Mouse (Mus musculus) neural tube, embryonic 13.5 days (tissue): ENCODE measurements around the gene Ermp1. TPM values are rescaled to one million over a fixed set of nuclear protein-coding genes. Genes with fewer than 3 reads are reported as not detected.

Source experiments
- ATAC-seq: fragments of 200-750 bp; cut with Nextera tagmentation; 2 replicates; pipeline ENCODE4 v1.8.0; 2017; ENCODE audit warnings: low read depth, mild to moderate bottlenecking, moderate TSS enrichment, moderate library complexity
- H3K27ac ChIP-seq: fragments of 300-500 bp; sonication (generic); replicated peaks from 2 replicates; pipeline ENCODE4 v1.5.1; 2015; ENCODE audit warnings: moderate library complexity, mild to moderate bottlenecking, inconsistent platforms
- H3K27me3 ChIP-seq: fragments of 300-500 bp; sonication (generic); 2 replicates; pipeline ENCODE4 v1.6.1; 2015; ENCODE audit warnings: mild to moderate bottlenecking, inconsistent platforms
- H3K36me3 ChIP-seq: fragments of 300-500 bp; sonication (generic); 2 replicates; pipeline ENCODE4 v1.6.1; 2015; ENCODE audit warnings: mild to moderate bottlenecking, inconsistent platforms
- H3K4me1 ChIP-seq: fragments of 300-500 bp; sonication (generic); replicated peaks from 2 replicates; pipeline ENCODE4 v1.6.1; 2015; ENCODE audit warnings: inconsistent platforms
- H3K4me2 ChIP-seq: fragments of 300-500 bp; sonication (generic); 2 replicates; pipeline ENCODE4 v1.6.1; 2015; ENCODE audit warnings: inconsistent platforms, mild to moderate bottlenecking, moderate library complexity
- H3K4me3 ChIP-seq: fragments of 300-500 bp; sonication (generic); 2 replicates; pipeline ENCODE4 v1.5.1; 2015; ENCODE audit warnings: mild to moderate bottlenecking, inconsistent platforms
- H3K9ac ChIP-seq: fragments of 300-500 bp; sonication (generic); 2 replicates; pipeline ENCODE4 v1.6.1; 2015; ENCODE audit warnings: moderate library complexity, mild to moderate bottlenecking, inconsistent platforms
- H3K9me3 ChIP-seq: fragments of 300-500 bp; sonication (generic); 2 replicates; pipeline ENCODE4 v1.6.1; 2016; ENCODE audit warnings: inconsistent platforms
- WGBS: fragments of 180-500 bp; shearing (Covaris S2); methylation state at CpG from one replicate; pipeline ENCODE4 v1.1.7; 2015; 5-methylcytosine and 5-hydroxymethylcytosine counted together
- polyA plus RNA-seq: library from polyadenylated mRNA; unstranded; fragments of >200 nt; fragmentation: Nextera tagmentation; extraction: Ambion mirVana; gene quantifications from 2 replicates; pipeline ENCODE4 v1.2.1, GENCODE M21; 2015

Gene Ermp1
- polyA plus RNA-seq, 1 experiment from 2014 or later, result 10.8 TPM

GRCm38 (mm10) chr19:29658836-29659235, 10.6 kb upstream of the Ermp1 start:
- Histone ChIP-seq H3K4me2 (no peak overlapping the region), H3K36me3 (no peaks in the 10 kb centered on the region), H3K27me3 (no peaks in the 10 kb centered on the region), H3K4me1 (no peaks in the 10 kb centered on the region; the same call in 1 of the 2 replicates), H3K9me3 (no peaks in the 10 kb centered on the region), H3K9ac (no peak overlapping the region), H3K4me3 (no peak overlapping the region), H3K27ac (no peak overlapping the region)
- 89% methylated on average over 4 of the region's 4 CpGs for WGBS
- ATAC-seq, result no peak

GRCm38 (mm10) chr19:29657558-29657957, 9.3 kb upstream of the Ermp1 start:
- no peak overlapping the region for H3K27ac ChIP-seq
- H3K9me3 ChIP-seq, result no peaks in the 10 kb centered on the region
- WGBS, result 90% methylated on average over 2 of the region's 2 CpGs
- no peak for ATAC-seq
- H3K36me3 ChIP-seq, result no peaks in the 10 kb centered on the region
- H3K9ac ChIP-seq, result no peak overlapping the region
- no peak overlapping the region for H3K4me3 ChIP-seq
- H3K27me3 ChIP-seq, result no peaks in the 10 kb centered on the region
- no peaks in the 10 kb centered on the region; the same call in 1 of the 2 replicates for H3K4me1 ChIP-seq
- H3K4me2 ChIP-seq, result no peak overlapping the region

GRCm38 (mm10) chr19:29657033-29657432, 8.8 kb upstream of the Ermp1 start:
- 61% methylated on average over 3 of the region's 3 CpGs for WGBS
- Histone ChIP-seq H3K36me3 (no peaks in the 10 kb centered on the region), H3K27me3 (no peaks in the 10 kb centered on the region), H3K4me1 (no peaks in the 10 kb centered on the region; the same call in 1 of the 2 replicates), H3K9me3 (no peaks in the 10 kb centered on the region), H3K4me3 (no peak overlapping the region), H3K4me2 (no peak overlapping the region), H3K9ac (no peak overlapping the region), H3K27ac (no peak overlapping the region)
- ATAC-seq, result no peak

GRCm38 (mm10) chr19:29656620-29657019, 8.4 kb upstream of the Ermp1 start:
- H3K4me2 ChIP-seq, result no peak overlapping the region
- no peak for ATAC-seq
- 84% methylated on average over 5 of the region's 5 CpGs for WGBS

GRCm38 (mm10) chr19:29656029-29656428, 7.8 kb upstream of the Ermp1 start:
- WGBS, result 89% methylated on average over 4 of the region's 4 CpGs
- no peak overlapping the region for H3K4me2 ChIP-seq

More at GRCm38 (mm10) chr19:29656620-29657019, 8.4 kb upstream of the Ermp1 start:
- H3K27me3 ChIP-seq, result no peaks in the 10 kb centered on the region
- H3K4me3 ChIP-seq, result no peak overlapping the region
- no peaks in the 10 kb centered on the region; the same call in 1 of the 2 replicates for H3K4me1 ChIP-seq
- no peaks in the 10 kb centered on the region for H3K36me3 ChIP-seq
- H3K27ac ChIP-seq, result no peak overlapping the region
- H3K9ac ChIP-seq, result no peak overlapping the region
- no peaks in the 10 kb centered on the region for H3K9me3 ChIP-seq

GRCm38 (mm10) chr19:29655148-29655547, 6.9 kb upstream of the Ermp1 start:
- H3K9me3 ChIP-seq, result no peaks in the 10 kb centered on the region
- no peak overlapping the region for H3K4me3 ChIP-seq
- H3K4me1 ChIP-seq, result no peaks in the 10 kb centered on the region; the same call in 1 of the 2 replicates
- H3K27ac ChIP-seq, result no peak overlapping the region
- no peak overlapping the region for H3K4me2 ChIP-seq
- no peaks in the 10 kb centered on the region for H3K36me3 ChIP-seq
- no peak for ATAC-seq
- 11% methylated on average over 6 of the region's 6 CpGs for WGBS
- no peak overlapping the region for H3K9ac ChIP-seq
- no peaks in the 10 kb centered on the region for H3K27me3 ChIP-seq

More at GRCm38 (mm10) chr19:29656029-29656428, 7.8 kb upstream of the Ermp1 start:
- Histone ChIP-seq H3K9ac (no peak overlapping the region), H3K4me3 (no peak overlapping the region), H3K27ac (no peak overlapping the region), H3K9me3 (no peaks in the 10 kb centered on the region), H3K27me3 (no peaks in the 10 kb centered on the region), H3K36me3 (no peaks in the 10 kb centered on the region), H3K4me1 (no peaks in the 10 kb centered on the region; the same call in 1 of the 2 replicates)
- no peak for ATAC-seq

GRCm38 (mm10) chr19:29653768-29654265, 5.6 kb upstream of the Ermp1 start:
- no peak overlapping the region for H3K9ac ChIP-seq
- 87% methylated on average over 9 of the region's 9 CpGs for WGBS

GRCm38 (mm10) chr19:29649683-29650082, 1.5 kb upstream of the Ermp1 start:
- peaks cover 5% of the 10 kb centered on the region; the same call in 1 of the 2 replicates for H3K36me3 ChIP-seq
- peaks cover 5% of the 10 kb centered on the region for H3K4me1 ChIP-seq
- H3K9ac ChIP-seq, result no peak overlapping the region
- no peak overlapping the region for H3K4me2 ChIP-seq
- H3K27me3 ChIP-seq, result no peaks in the 10 kb centered on the region
- no peaks in the 10 kb centered on the region for H3K9me3 ChIP-seq
- H3K4me3 ChIP-seq, result no peak overlapping the region
- no peak for ATAC-seq
- H3K27ac ChIP-seq, result no peak overlapping the region
- WGBS, result 85% methylated on average over 1 of the region's 1 CpGs

More at GRCm38 (mm10) chr19:29653768-29654265, 5.6 kb upstream of the Ermp1 start:
- H3K27ac ChIP-seq, result no peak overlapping the region
- H3K9me3 ChIP-seq, result no peaks in the 10 kb centered on the region
- no peaks in the 10 kb centered on the region for H3K36me3 ChIP-seq
- no peak overlapping the region for H3K4me2 ChIP-seq
- H3K4me1 ChIP-seq, result no peaks in the 10 kb centered on the region; the same call in 1 of the 2 replicates
- no peak overlapping the region for H3K4me3 ChIP-seq
- H3K27me3 ChIP-seq, result no peaks in the 10 kb centered on the region
- ATAC-seq, result no peak

GRCm38 (mm10) chr19:29648550-29648914, 317 bp upstream of the Ermp1 start:
- Histone ChIP-seq H3K9me3 (no peaks in the 10 kb centered on the region), H3K9ac (0 out of 2 replicates have a peak overlapping the region, but pooled peaks have one; percentile 26), H3K4me3 (peak overlapping the region; percentile 85), H3K36me3 (peaks cover 6% of the 10 kb centered on the region; the same call in 1 of the 2 replicates), H3K4me1 (peaks cover 5% of the 10 kb centered on the region), H3K4me2 (peak overlapping the region; percentile 63), H3K27me3 (no peaks in the 10 kb centered on the region), H3K27ac (0 out of 2 replicates have a peak overlapping the region, but pooled peaks have one; percentile 94)
- no peak for ATAC-seq
- 26% methylated on average over 4 of the region's 4 CpGs for WGBS

- Histone ChIP-seq H3K9me3 (no peaks in the 10 kb centered on the region), H3K27me3 (no peaks in the 10 kb centered on the region), H3K36me3 (peaks cover 9% of the 10 kb centered on the region), H3K4me3 (no peak overlapping the region), H3K4me2 (no peak overlapping the region), H3K9ac (no peak overlapping the region), H3K4me1 (peaks cover 9% of the 10 kb centered on the region), H3K27ac (no peak overlapping the region)
- ATAC-seq, result no peak
- 94% methylated on average over 6 of the region's 6 CpGs for WGBS
Measured at GRCm38 (mm10) chr19:29644747-29645146, 3.5 kb downstream of the Ermp1 start.

GRCm38 (mm10) chr19:29643194-29643922, 4.9 kb downstream of the Ermp1 start:
- H3K27ac ChIP-seq, result no peak overlapping the region
- H3K4me2 ChIP-seq, result no peak overlapping the region
- no peaks in the 10 kb centered on the region for H3K9me3 ChIP-seq
- H3K4me1 ChIP-seq, result peaks cover 9% of the 10 kb centered on the region
- 80% methylated on average over 11 of the region's 11 CpGs for WGBS
- no peak overlapping the region for H3K9ac ChIP-seq
- H3K27me3 ChIP-seq, result no peaks in the 10 kb centered on the region
- no peak overlapping the region for H3K4me3 ChIP-seq
- ATAC-seq, result no peak
- H3K36me3 ChIP-seq, result peaks cover 10% of the 10 kb centered on the region

- Histone ChIP-seq H3K9me3 (no peaks in the 10 kb centered on the region), H3K9ac (no peak overlapping the region), H3K36me3 (peaks cover 10% of the 10 kb centered on the region), H3K4me1 (peaks cover 6% of the 10 kb centered on the region; the same call in 1 of the 2 replicates), H3K4me3 (no peak overlapping the region), H3K27me3 (no peaks in the 10 kb centered on the region), H3K4me2 (no peak overlapping the region), H3K27ac (no peak overlapping the region)
- 55% methylated on average over 6 of the region's 6 CpGs for WGBS
- no peak for ATAC-seq
Measured at GRCm38 (mm10) chr19:29642211-29642610, 6.0 kb downstream of the Ermp1 start.
